Mouse (Mus musculus) embryonic fibroblast, embryonic 13.5 days (primary cell): ENCODE results near the gene Gramd1b. TPM values are rescaled to one million over a fixed set of nuclear protein-coding genes. Genes with fewer than 3 reads are reported as not detected.
A peak's percentile ranks its signal among the peaks of the same experiment; 100 is the strongest.

Experiments used
- H3K27ac ChIP-seq: 2 replicates; pipeline ENCODE4 v1.5.1; 2012; ENCODE audit warnings: low read length, control low read depth, inconsistent platforms; ENCODE audit not compliant: insufficient read depth
- H3K4me1 ChIP-seq: 2 replicates; pipeline ENCODE4 v1.6.1; 2011; ENCODE audit warnings: low read length; ENCODE audit not compliant: control insufficient read depth, insufficient read depth
- H3K4me3 ChIP-seq: 2 replicates; pipeline ENCODE4 v1.5.1; 2011; ENCODE audit warnings: mild to moderate bottlenecking, control low read depth, low read length; ENCODE audit not compliant: insufficient read depth
- CTCF ChIP-seq: IDR thresholded peaks from 2 replicates; pipeline ENCODE4 v1.5.1; 2011; ENCODE audit warnings: mild to moderate bottlenecking, control low read depth, low read length, moderate library complexity, borderline replicate concordance; ENCODE audit not compliant: insufficient read depth
- POLR2A ChIP-seq: IDR thresholded peaks from 2 replicates; pipeline ENCODE4 v1.6.1; 2011; ENCODE audit warnings: low read depth, mild to moderate bottlenecking, control low read depth, low read length, moderate library complexity
- polyA plus RNA-seq: library from polyadenylated mRNA; stranded (reverse); fragments of >200 nt; gene quantifications from 2 replicates; pipeline ENCODE4 v1.2.4, GENCODE M21; 2011; ENCODE audit warnings: low read depth; ENCODE audit not compliant: missing spikeins, insufficient read length

The Gramd1b gene
- polyA plus RNA-seq, 1 experiment = 14.3 TPM

DNA sequence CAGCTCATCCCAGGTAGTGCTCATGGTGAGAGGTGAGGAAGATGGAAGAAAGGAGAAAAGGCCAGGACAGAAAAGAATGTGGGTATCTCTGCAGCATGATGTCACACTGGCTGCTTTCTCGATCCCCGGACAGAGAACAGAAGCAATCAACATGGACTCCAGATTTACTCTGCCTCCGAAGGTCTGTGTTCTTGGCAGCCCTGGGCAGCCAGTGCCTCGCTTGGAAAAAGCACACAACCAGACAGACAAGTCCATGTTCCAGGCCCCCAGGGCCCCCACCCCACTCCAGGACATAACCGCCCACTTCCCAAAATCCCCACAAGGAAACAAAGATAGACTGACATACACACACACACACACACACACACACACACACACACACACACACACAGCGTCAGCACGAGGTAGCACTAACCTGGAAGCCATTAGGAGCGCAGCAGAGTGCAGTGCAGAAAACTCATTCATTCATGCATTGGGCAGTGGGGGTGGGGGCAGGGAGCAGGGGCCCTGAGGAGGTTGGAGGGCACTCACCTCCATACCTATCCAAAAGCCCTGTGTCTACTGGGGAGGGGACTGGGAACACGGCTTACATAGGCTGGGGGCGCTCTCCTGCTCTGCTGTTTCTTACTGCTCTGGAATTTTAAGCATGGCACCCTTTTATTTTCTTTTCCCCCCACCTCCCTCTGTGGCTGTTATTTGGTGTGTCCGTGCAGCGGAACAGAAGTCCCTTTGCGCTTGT is 185.5 kb downstream of the Gramd1b start:
- H3K27ac ChIP-seq = no peak overlapping the region

DNA sequence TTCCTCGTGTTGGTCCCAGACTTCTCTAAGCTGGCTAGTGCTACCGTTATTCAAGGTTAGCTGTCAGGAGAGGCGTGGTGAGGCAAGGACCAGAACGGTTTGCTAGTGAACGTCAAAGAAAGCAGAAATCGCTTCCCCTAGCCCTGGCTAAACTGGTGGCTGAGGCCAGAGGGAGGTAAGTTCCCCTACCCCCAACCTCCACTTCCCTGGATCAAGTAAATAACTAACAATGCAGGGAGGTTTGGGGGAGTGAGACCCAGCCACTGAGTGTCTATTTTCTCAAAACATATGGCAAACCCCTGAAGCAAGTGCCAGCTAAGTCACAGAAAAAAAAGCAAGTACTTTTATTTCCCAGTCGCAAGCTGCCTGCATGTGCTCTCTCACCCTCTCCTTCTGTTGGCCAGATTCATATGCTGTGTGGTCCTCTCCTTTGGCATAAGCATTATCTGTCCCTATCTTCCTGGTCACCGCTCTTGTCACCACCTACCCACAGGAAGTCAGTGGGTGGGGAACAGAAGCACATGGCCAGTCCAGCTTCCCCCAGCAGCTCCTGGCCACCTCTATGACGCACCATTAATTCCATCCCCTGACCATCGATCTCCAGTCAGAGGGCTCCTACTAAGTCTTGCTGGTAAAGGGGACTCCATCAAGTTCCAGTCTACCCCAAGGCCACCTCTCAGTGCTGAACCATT is 186.2 kb downstream of the Gramd1b start:
- Histone ChIP-seq H3K4me1 (no peaks in the 10 kb centered on the region), H3K4me3 (no peak overlapping the region), H3K27ac (no peak overlapping the region)
- TF ChIP-seq CTCF (no peak), POLR2A (no peak)

More for the DNA sequence above, 185.5 kb downstream of the Gramd1b start:
- 0 out of 2 replicates have a peak overlapping the region, but pooled peaks have one; percentile 3 for H3K4me3 ChIP-seq
- TF ChIP-seq POLR2A (no peak), CTCF (no peak)
- no peaks in the 10 kb centered on the region for H3K4me1 ChIP-seq

- Histone ChIP-seq H3K27ac (no peak overlapping the region), H3K4me1 (no peaks in the 10 kb centered on the region), H3K4me3 (no peak overlapping the region)
- no peak for TF ChIP-seq CTCF
- TF ChIP-seq POLR2A = no peak
Observed at GRCm38 (mm10) chr9:40343828-40344227, 187.4 kb downstream of the Gramd1b start.

GRCm38 (mm10) chr9:40343053-40343652 is 188.0 kb downstream of the Gramd1b start:
- Histone ChIP-seq H3K27ac (no peak overlapping the region), H3K4me3 (no peak overlapping the region), H3K4me1 (no peaks in the 10 kb centered on the region)
- no peak for TF ChIP-seq POLR2A
- no peak for TF ChIP-seq CTCF

DNA sequence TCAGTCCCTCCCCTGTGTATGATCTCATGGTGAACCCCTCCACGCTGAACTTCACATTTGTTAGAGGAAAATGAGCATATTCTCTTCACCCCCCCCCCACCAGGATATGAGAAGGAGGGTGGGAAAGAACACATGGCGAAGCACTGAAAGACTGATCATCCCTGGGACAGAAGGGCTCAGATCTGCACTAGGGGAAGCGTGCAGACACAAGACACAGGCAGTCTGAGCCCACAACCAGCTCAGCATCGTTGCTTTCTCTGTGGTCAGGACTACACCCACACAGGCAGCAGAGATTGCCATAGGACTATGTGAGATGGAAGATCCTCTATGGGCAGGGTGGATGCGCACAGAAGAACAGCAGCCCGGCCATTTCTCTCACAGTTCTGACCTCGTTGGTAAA is 189.1 kb downstream of the Gramd1b start:
- TF ChIP-seq POLR2A = no peak
- TF ChIP-seq CTCF = no peak
- H3K4me1 ChIP-seq = peaks cover 4% of the 10 kb centered on the region

DNA sequence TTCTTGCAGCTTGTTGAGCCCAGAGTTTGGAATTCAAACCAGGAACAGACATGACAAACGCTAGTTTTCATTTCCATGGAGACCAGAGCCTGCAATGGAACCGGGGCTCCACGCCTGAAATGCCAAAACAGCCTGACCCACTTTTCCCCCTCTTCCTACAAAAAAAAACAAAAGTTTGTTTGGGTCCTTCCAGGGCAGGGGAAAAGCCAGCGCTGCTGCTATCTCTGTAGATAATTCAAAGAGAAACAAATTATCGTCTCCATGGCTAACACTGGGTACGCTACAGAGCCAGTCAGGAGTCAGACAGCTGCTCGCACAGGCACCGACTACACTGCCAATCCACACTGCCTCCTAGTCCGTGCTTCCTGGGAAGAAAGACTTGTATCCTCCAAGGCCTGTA is 191.6 kb downstream of the Gramd1b start:
- TF ChIP-seq POLR2A = no peak
- no peak for TF ChIP-seq CTCF
- Histone ChIP-seq H3K27ac (no peak overlapping the region), H3K4me3 (no peak overlapping the region), H3K4me1 (peaks cover 6% of the 10 kb centered on the region)

More for the DNA sequence above, 189.1 kb downstream of the Gramd1b start:
- Histone ChIP-seq H3K4me3 (no peak overlapping the region), H3K27ac (no peak overlapping the region)

DNA sequence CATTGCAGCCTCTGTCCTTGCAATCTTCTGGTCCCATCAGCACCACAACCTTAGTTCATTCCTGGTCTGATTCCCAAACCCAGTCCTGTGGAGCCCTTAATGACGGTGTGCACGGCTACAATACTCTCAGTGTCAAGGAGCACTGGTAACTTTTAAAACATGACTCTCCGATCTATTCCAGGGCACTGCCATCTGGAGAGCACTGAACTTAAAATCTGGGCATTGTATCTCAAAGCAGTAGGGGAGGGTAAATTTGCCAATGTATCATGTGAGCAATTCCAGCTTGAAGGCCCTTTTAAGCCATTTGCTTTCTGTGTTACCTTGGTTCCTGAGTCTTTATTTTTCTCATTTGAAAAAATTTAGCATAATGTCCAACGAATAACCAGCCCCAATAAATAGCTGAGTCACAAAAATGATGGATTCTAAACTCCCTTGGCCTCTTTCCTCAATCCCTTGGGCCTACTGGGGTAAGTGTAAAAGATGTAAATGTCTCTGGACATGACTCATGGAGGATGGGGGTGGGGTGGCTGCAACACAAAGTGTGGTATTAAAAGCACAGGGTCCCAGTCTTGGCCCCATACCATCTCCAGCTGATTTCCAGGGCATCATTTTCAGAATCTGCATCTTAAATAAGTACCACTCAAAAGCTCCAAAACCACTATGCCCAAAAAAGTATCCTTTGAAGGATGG is 193.9 kb downstream of the Gramd1b start:
- TF ChIP-seq CTCF (no peak), POLR2A (no peak)
- no peak overlapping the region for H3K4me3 ChIP-seq
- peaks cover 6% of the 10 kb centered on the region for H3K4me1 ChIP-seq
- no peak overlapping the region for H3K27ac ChIP-seq

- Histone ChIP-seq H3K27ac (no peak overlapping the region), H3K4me1 (peaks cover 6% of the 10 kb centered on the region), H3K4me3 (no peak overlapping the region)
- TF ChIP-seq POLR2A = no peak
- TF ChIP-seq CTCF = no peak
Observed at GRCm38 (mm10) chr9:40336701-40337100, 194.5 kb downstream of the Gramd1b start.

DNA sequence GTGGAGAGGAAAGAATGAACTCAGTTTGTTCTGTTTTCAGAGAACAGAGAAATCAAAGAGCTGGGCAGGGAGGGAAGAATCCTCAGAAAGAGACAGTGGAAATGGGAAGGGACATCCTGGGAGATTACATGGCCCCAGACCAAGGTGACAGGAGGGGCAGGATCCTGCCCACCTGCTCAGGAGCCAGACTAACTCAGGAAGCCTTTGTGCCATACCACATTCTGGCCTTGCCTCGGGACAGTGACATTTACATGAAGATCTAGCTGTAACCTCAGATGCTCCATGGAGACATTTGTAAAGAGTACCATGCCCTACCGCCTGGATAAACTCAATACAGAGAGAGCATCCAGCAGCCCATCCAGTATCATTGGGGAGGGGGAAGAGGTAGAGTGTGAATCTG is 196.6 kb downstream of the Gramd1b start:
- Histone ChIP-seq H3K4me1 (peaks cover 6% of the 10 kb centered on the region), H3K27ac (no peak overlapping the region), H3K4me3 (no peak overlapping the region)
- TF ChIP-seq CTCF (no peak), POLR2A (no peak)

DNA sequence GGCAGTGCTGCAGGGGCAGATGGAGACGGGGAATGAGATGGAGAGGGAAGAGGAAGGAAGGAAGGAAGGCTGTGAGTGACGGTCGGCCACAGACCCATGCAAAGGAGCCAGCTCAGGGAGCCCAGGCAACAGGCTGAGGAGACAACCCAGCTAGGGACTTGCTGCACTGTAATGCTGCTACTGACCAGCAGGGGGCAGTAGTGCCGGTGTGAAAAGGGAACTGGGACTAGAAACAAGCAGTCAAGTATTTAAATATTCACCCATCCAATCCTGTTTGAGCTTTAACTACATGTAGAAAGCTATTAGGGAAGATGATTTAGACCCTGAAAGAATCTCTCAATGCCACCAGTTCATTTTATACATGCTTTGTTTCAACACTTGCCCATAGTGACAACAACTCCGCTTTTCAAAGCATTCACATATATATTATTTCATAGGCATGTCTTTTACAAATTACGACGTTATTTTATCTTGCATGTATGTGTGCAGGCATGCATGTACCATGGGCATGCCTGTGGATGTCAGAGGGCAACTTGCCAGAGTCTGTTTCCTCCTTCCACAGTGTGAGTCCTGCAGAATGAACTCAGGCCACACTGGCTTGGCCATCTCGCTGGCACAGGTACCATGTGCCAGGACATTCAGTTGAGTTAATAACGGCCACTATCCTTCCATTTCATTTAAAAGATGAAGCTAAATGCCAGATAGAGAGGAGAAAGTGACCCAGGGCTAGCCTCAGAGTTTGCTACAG is 197.4 kb downstream of the Gramd1b start:
- H3K4me1 ChIP-seq = peaks cover 6% of the 10 kb centered on the region
- H3K4me3 ChIP-seq = no peak overlapping the region
- TF ChIP-seq CTCF (peak; percentile 83), POLR2A (no peak)
- no peak overlapping the region for H3K27ac ChIP-seq
